13 mouse cellular contexts compared by ENCODE assay signal in the genomic region with DNA sequence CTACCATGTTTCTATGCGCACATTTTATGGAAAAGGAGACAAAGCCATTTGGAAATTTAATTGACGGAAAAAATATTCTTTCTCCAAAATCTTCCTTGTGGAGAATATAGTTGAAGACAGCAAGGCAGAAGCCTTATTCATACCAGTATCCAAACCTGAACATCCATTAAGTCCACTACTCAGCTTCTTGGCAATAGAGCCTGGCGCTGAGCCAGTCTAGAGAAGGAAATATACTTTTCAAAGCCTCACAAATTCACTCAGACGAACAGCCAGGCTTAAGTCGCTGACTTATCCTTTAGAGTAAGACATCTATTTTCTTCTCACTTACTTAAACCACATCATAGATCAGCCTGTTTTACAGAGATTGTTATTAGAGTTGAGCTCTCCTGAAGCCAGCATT.
"Had no signal": no experiment of that assay in that cellular context is flagged by ENCODE, and none has a peak within 500 bp of the region (broad histone marks: within the 10 kb centered on the region; RNA-seq: fewer than 3 reads in every experiment).

No protein-coding gene starts in this region.

- H3K27me3 ChIP-seq: limb, embryonic 15.5 days; liver, embryonic 13.5 days; midbrain, embryonic 12.5 days had no signal

- H3K4me2 ChIP-seq: limb, embryonic 15.5 days; liver, embryonic 13.5 days; midbrain, embryonic 12.5 days had no signal

- H3K9me3 ChIP-seq: limb, embryonic 15.5 days; liver, embryonic 13.5 days; midbrain, embryonic 12.5 days had no signal

- H3K4me3 ChIP-seq: limb, embryonic 15.5 days; liver, embryonic 13.5 days; midbrain, embryonic 12.5 days had no signal

- DNase-seq: kidney, adult 8-10 months; kidney, postnatal 10 days; left cerebral cortex, postnatal 4 days; liver, embryonic 13.5 days; lung, adult 18-20 months; lung, postnatal 4 days; right cerebral cortex, adult 18-20 months; spleen, adult 18-20 months; thymus, postnatal 36 days had no signal

- H3K4me1 ChIP-seq: liver, embryonic 13.5 days; midbrain, embryonic 12.5 days had no signal

- H3K27ac ChIP-seq: limb, embryonic 15.5 days; liver, embryonic 13.5 days; midbrain, embryonic 12.5 days had no signal

- ATAC-seq: intestine, embryonic 16.5 days; midbrain, embryonic 16.5 days had no signal

- H3K9ac ChIP-seq: limb, embryonic 15.5 days; liver, embryonic 13.5 days; midbrain, embryonic 12.5 days had no signal

- H3K36me3 ChIP-seq: limb, embryonic 15.5 days; liver, embryonic 13.5 days; midbrain, embryonic 12.5 days had no signal
